Mouse (Mus musculus): ENCODE measurements around the gene Man1a. TPM values are rescaled to one million over a fixed set of nuclear protein-coding genes. Genes with fewer than 3 reads are reported as not detected.
A peak's percentile ranks its signal among the peaks of the same experiment; 100 is the strongest.

Gene Man1a
- polyA plus RNA-seq, 1 experiment from 2014 or later: 5.9 TPM

DNA sequence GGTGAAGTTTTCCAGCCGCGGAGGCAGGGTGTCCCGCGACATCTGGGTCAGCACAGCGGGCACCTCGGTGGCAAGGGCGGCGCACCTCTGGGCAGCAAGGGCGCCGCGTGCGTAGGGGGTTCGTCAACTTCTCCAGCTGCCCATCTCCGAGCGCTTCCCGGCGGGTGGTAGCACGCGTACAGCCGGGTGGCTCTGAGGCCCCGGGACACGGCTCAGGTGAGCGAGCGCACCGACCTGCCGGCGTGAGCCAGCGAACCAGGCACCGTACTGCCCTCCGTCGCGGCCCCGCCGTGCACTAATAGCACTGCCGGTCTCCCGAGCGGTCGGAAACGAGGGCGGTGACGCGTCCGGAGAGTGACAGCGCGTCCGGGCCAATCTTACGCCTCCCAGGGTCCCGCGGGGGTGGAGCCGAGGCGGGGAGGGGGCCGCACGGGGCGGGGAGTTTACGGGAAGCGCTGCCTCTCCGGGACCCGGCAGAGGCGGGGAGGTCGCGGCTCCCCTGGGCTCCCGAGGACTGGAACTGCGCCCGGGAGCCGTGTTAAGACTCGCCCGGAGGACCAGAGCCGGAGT is 883 bp downstream of the Man1a start:
- Histone ChIP-seq H3K27ac (no peak overlapping the region), H3K9ac (peak overlapping the region; percentile 77), H3K4me2 (replicated peaks) (peak overlapping the region; percentile 99), H3K4me1 (peaks cover 15% of the 10 kb centered on the region), H3K4me3 (peak overlapping the region; percentile 71), H3K36me3 (no peaks in the 10 kb centered on the region), H3K9me3 (no peaks in the 10 kb centered on the region), H3K27me3 (no peaks in the 10 kb centered on the region)
- under 1% methylated on average over 67 of the region's 68 CpGs for WGBS
- peak; percentile 95 for ATAC-seq (ENCODE audit: insufficient number of reproducible peaks, insufficient read depth, low FRiP score, low TSS enrichment)

- no peak overlapping the region for H3K27ac ChIP-seq
- peak overlapping the region; percentile 77 for H3K9ac ChIP-seq
- H3K9me3 ChIP-seq: no peaks in the 10 kb centered on the region
- H3K4me2 ChIP-seq (replicated peaks): peak overlapping the region; percentile 99
- H3K27me3 ChIP-seq: no peaks in the 10 kb centered on the region
- peaks cover 15% of the 10 kb centered on the region for H3K4me1 ChIP-seq
- under 1% methylated on average over 69 of the region's 73 CpGs for WGBS
- ATAC-seq (ENCODE audit: insufficient number of reproducible peaks, insufficient read depth, low FRiP score, low TSS enrichment): peak; percentile 63
- H3K4me3 ChIP-seq: peak overlapping the region; percentile 71
- no peaks in the 10 kb centered on the region for H3K36me3 ChIP-seq
Measured at GRCm38 (mm10) chr10:54074609-54075421, 1.6 kb downstream of the Man1a start.

- no peak for ATAC-seq (ENCODE audit: insufficient number of reproducible peaks, insufficient read depth, low FRiP score, low TSS enrichment)
- no peaks in the 10 kb centered on the region for H3K36me3 ChIP-seq
- H3K27ac ChIP-seq: no peak overlapping the region
- peak overlapping the region; percentile 77 for H3K9ac ChIP-seq
- WGBS: 2% methylated on average over 14 of the region's 14 CpGs
- H3K4me2 ChIP-seq (replicated peaks): peak overlapping the region; percentile 99
- H3K4me1 ChIP-seq: peaks cover 15% of the 10 kb centered on the region
- H3K9me3 ChIP-seq: no peaks in the 10 kb centered on the region
- H3K27me3 ChIP-seq: no peaks in the 10 kb centered on the region
- peak overlapping the region; percentile 71 for H3K4me3 ChIP-seq
Measured at GRCm38 (mm10) chr10:54074247-54074608, 2.2 kb downstream of the Man1a start.

DNA sequence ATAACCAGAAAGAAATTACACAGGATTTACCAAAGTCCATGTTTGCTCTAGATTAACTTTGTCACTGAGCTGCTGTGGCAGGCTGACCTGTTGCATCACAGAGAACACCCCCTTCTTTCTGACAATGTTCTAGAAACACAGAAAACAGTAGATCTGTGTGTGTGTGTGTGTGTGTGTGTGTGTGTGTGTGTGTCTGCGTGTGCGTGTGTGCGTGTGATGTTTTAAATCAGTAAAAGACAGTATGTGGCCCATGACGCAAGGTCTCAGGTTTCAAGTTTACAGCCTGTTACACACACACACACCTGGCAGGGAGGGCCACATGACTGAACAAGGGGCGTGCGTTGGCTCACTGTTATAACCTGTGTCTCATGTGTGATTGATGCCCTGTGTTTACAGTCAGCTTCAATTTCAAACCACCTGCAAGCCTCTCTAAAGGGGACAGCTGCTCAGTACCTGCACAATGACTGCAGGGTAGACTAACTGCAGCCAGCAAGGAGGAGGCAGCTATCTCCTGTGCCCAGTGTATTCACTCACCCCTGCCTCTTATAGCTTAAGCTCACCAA is 2.7 kb downstream of the Man1a start:
- Histone ChIP-seq H3K9me3 (no peaks in the 10 kb centered on the region), H3K27me3 (no peaks in the 10 kb centered on the region), H3K36me3 (no peaks in the 10 kb centered on the region), H3K9ac (0 out of 2 replicates have a peak overlapping the region, but pooled peaks have one; percentile 77), H3K4me2 (replicated peaks) (peak overlapping the region; percentile 99), H3K4me3 (peak overlapping the region; percentile 71), H3K27ac (no peak overlapping the region), H3K4me1 (peaks cover 15% of the 10 kb centered on the region)
- 58% methylated on average over 6 of the region's 6 CpGs for WGBS
- ATAC-seq (ENCODE audit: insufficient number of reproducible peaks, insufficient read depth, low FRiP score, low TSS enrichment): no peak

GRCm38 (mm10) chr10:54072336-54072735 is 4.1 kb downstream of the Man1a start:
- Histone ChIP-seq H3K36me3 (no peaks in the 10 kb centered on the region), H3K9ac (no peak overlapping the region), H3K4me1 (peaks cover 17% of the 10 kb centered on the region), H3K4me2 (replicated peaks) (peak overlapping the region; percentile 99; the same call in 1 of the 2 replicates), H3K4me3 (no peak overlapping the region), H3K27me3 (no peaks in the 10 kb centered on the region), H3K9me3 (no peaks in the 10 kb centered on the region), H3K27ac (no peak overlapping the region)
- 93% methylated on average over 2 of the region's 2 CpGs for WGBS
- ATAC-seq (ENCODE audit: insufficient number of reproducible peaks, insufficient read depth, low FRiP score, low TSS enrichment): no peak

GRCm38 (mm10) chr10:54070496-54070895 is 5.9 kb downstream of the Man1a start:
- 76% methylated on average over 5 of the region's 5 CpGs for WGBS
- no peak overlapping the region for H3K27ac ChIP-seq
- no peaks in the 10 kb centered on the region for H3K9me3 ChIP-seq
- no peaks in the 10 kb centered on the region for H3K27me3 ChIP-seq
- no peak overlapping the region for H3K9ac ChIP-seq
- H3K4me1 ChIP-seq: peaks cover 10% of the 10 kb centered on the region; the same call in 1 of the 2 replicates
- no peak for ATAC-seq (ENCODE audit: insufficient number of reproducible peaks, insufficient read depth, low FRiP score, low TSS enrichment)
- no peak overlapping the region for H3K4me2 ChIP-seq (replicated peaks)
- H3K36me3 ChIP-seq: no peaks in the 10 kb centered on the region
- no peak overlapping the region for H3K4me3 ChIP-seq

- 92% methylated on average over 5 of the region's 5 CpGs for WGBS
Measured at GRCm38 (mm10) chr10:54069412-54069811, 7.0 kb downstream of the Man1a start.

GRCm38 (mm10) chr10:54066683-54067082 is 9.7 kb downstream of the Man1a start:
- no peak overlapping the region for H3K9ac ChIP-seq
- H3K27me3 ChIP-seq: no peaks in the 10 kb centered on the region
- no peak overlapping the region for H3K4me2 ChIP-seq (replicated peaks)
- H3K4me1 ChIP-seq: 0 out of 2 replicates have a peak, but pooled peaks cover 2% of the 10 kb centered on the region
- no peaks in the 10 kb centered on the region for H3K36me3 ChIP-seq
- H3K27ac ChIP-seq: no peak overlapping the region
- no peak for ATAC-seq (ENCODE audit: insufficient number of reproducible peaks, insufficient read depth, low FRiP score, low TSS enrichment)
- no peaks in the 10 kb centered on the region for H3K9me3 ChIP-seq
- no peak overlapping the region for H3K4me3 ChIP-seq

More at GRCm38 (mm10) chr10:54069412-54069811, 7.0 kb downstream of the Man1a start:
- Histone ChIP-seq H3K4me2 (replicated peaks) (no peak overlapping the region), H3K27me3 (no peaks in the 10 kb centered on the region), H3K9me3 (no peaks in the 10 kb centered on the region), H3K36me3 (no peaks in the 10 kb centered on the region), H3K27ac (no peak overlapping the region), H3K4me1 (peaks cover 10% of the 10 kb centered on the region; the same call in 1 of the 2 replicates), H3K9ac (no peak overlapping the region), H3K4me3 (no peak overlapping the region)
- ATAC-seq (ENCODE audit: insufficient number of reproducible peaks, insufficient read depth, low FRiP score, low TSS enrichment): no peak

GRCm38 (mm10) chr10:54063551-54064260 is 12.7 kb downstream of the Man1a start:
- no peak for ATAC-seq (ENCODE audit: insufficient number of reproducible peaks, insufficient read depth, low FRiP score, low TSS enrichment)
- no peak overlapping the region for H3K9ac ChIP-seq
- H3K4me2 ChIP-seq (replicated peaks): no peak overlapping the region
- no peaks in the 10 kb centered on the region for H3K27me3 ChIP-seq
- no peak overlapping the region for H3K4me3 ChIP-seq
- no peaks in the 10 kb centered on the region for H3K9me3 ChIP-seq
- no peaks in the 10 kb centered on the region for H3K36me3 ChIP-seq
- WGBS: 56% methylated on average over 8 of the region's 8 CpGs
- 0 out of 2 replicates have a peak, but pooled peaks cover 2% of the 10 kb centered on the region for H3K4me1 ChIP-seq
- no peak overlapping the region for H3K27ac ChIP-seq

- no peaks in the 10 kb centered on the region for H3K9me3 ChIP-seq
- H3K9ac ChIP-seq: no peak overlapping the region
- no peak overlapping the region for H3K4me2 ChIP-seq (replicated peaks)
- no peaks in the 10 kb centered on the region for H3K27me3 ChIP-seq
- no peak overlapping the region for H3K4me3 ChIP-seq
- no peak overlapping the region for H3K27ac ChIP-seq
- no peak for ATAC-seq (ENCODE audit: insufficient number of reproducible peaks, insufficient read depth, low FRiP score, low TSS enrichment)
- H3K36me3 ChIP-seq: no peaks in the 10 kb centered on the region
- no peaks in the 10 kb centered on the region for H3K4me1 ChIP-seq
- 87% methylated on average over 11 of the region's 11 CpGs for whole genome bisulfite sequencing
Measured at GRCm38 (mm10) chr10:54062835-54063234, 13.6 kb downstream of the Man1a start.

- WGBS: 94% methylated on average over 4 of the region's 4 CpGs
- no peaks in the 10 kb centered on the region for H3K4me1 ChIP-seq
- ATAC-seq (ENCODE audit: insufficient number of reproducible peaks, insufficient read depth, low FRiP score, low TSS enrichment): no peak
- no peaks in the 10 kb centered on the region for H3K27me3 ChIP-seq
- no peak overlapping the region for H3K27ac ChIP-seq
- no peak overlapping the region for H3K4me3 ChIP-seq
- H3K9ac ChIP-seq: no peak overlapping the region
- H3K4me2 ChIP-seq (replicated peaks): no peak overlapping the region
- H3K36me3 ChIP-seq: no peaks in the 10 kb centered on the region
- H3K9me3 ChIP-seq: no peaks in the 10 kb centered on the region
Measured at GRCm38 (mm10) chr10:54061159-54061558, 15.2 kb downstream of the Man1a start.
